Mouse (Mus musculus): ENCODE data around the gene Bcap29. TPM values are rescaled to one million over a fixed set of nuclear protein-coding genes. Genes with fewer than 3 reads are reported as not detected.
"Not testable (repeated sequence)": the region's sequence is repeated elsewhere in the genome, so short reads cannot be mapped to it uniquely, and the experiment has no call there.

Gene Bcap29
- 29.7 and 34.4 TPM in 2 replicates for polyA plus RNA-seq (2016; fragmentation: Nextera tagmentation; extraction: Ambion mirVana)

GRCm38 (mm10) chr12:31634343-31635239 lies at the start of gene Bcap29:
Bcap29 (minus strand) TSS chr12:31634658.
- H3K27ac ChIP-seq: peak within 1 kb of the TSS; percentile 73
- no peaks in the 10 kb centered on the region for H3K27me3 ChIP-seq
- WGBS: 3% methylated on average over 56 of the region's 73 CpGs
- H3K36me3 ChIP-seq: no peaks in the 10 kb centered on the region
- ATAC-seq (ENCODE audit: low FRiP score): peak; percentile 91
- peak within 1 kb of the TSS; percentile 74 for H3K4me2 ChIP-seq (replicated peaks)
- H3K9ac ChIP-seq: peak within 1 kb of the TSS; percentile 77
- H3K9me3 ChIP-seq (replicated peaks): no peaks in the 10 kb centered on the region
- peak within 1 kb of the TSS; percentile 60 for H3K4me3 ChIP-seq
- peaks cover 3% of the 10 kb centered on the region; the same call in 1 of the 2 replicates for H3K4me1 ChIP-seq

GRCm38 (mm10) chr12:31667187-31667586 lies 32.7 kb upstream of the Bcap29 start:
- Histone ChIP-seq H3K27ac (no peak overlapping the region), H3K4me1 (no peaks in the 10 kb centered on the region; the same call in 1 of the 2 replicates), H3K36me3 (peaks cover 26% of the 10 kb centered on the region), H3K9ac (no peak overlapping the region), H3K4me3 (no peak overlapping the region), H3K9me3 (replicated peaks) (no peaks in the 10 kb centered on the region), H3K4me2 (replicated peaks) (no peak overlapping the region), H3K27me3 (no peaks in the 10 kb centered on the region)
- no peak for ATAC-seq (ENCODE audit: low FRiP score)
- WGBS: 46% methylated on average over 3 of the region's 3 CpGs

- peaks cover 26% of the 10 kb centered on the region for H3K36me3 ChIP-seq
- H3K27ac ChIP-seq: no peak overlapping the region
- no peaks in the 10 kb centered on the region; the same call in 1 of the 2 replicates for H3K4me1 ChIP-seq
- H3K9ac ChIP-seq: no peak overlapping the region
- ATAC-seq (ENCODE audit: low FRiP score): no peak
- H3K4me2 ChIP-seq (replicated peaks): no peak overlapping the region
- H3K27me3 ChIP-seq: no peaks in the 10 kb centered on the region
- no peaks in the 10 kb centered on the region for H3K9me3 ChIP-seq (replicated peaks)
- H3K4me3 ChIP-seq: no peak overlapping the region
- WGBS: 67% methylated on average over 6 of the region's 6 CpGs
Observed at GRCm38 (mm10) chr12:31665999-31666398, 31.5 kb upstream of the Bcap29 start.

GRCm38 (mm10) chr12:31656841-31657240 lies 22.4 kb upstream of the Bcap29 start:
- Histone ChIP-seq H3K9me3 (replicated peaks) (no peaks in the 10 kb centered on the region), H3K4me1 (peaks cover 3% of the 10 kb centered on the region; the same call in 1 of the 2 replicates), H3K4me2 (replicated peaks) (no peak overlapping the region), H3K36me3 (peaks cover under 1% of the 10 kb centered on the region; the same call in 1 of the 2 replicates), H3K27ac (no peak overlapping the region), H3K4me3 (no peak overlapping the region), H3K27me3 (no peaks in the 10 kb centered on the region), H3K9ac (no peak overlapping the region)
- no peak for ATAC-seq (ENCODE audit: low FRiP score)
- WGBS: 96% methylated on average over 2 of the region's 2 CpGs

GRCm38 (mm10) chr12:31654965-31655477 lies 20.6 kb upstream of the Bcap29 start:
- WGBS: 1% methylated on average over 29 of the region's 29 CpGs
- peak overlapping the region; percentile 36 for H3K27ac ChIP-seq
- H3K4me2 ChIP-seq (replicated peaks): peak overlapping the region; percentile 78
- peak overlapping the region; percentile 77 for H3K9ac ChIP-seq
- H3K9me3 ChIP-seq (replicated peaks): no peaks in the 10 kb centered on the region
- H3K36me3 ChIP-seq: no peaks in the 10 kb centered on the region
- H3K27me3 ChIP-seq: no peaks in the 10 kb centered on the region
- H3K4me1 ChIP-seq: peaks cover 3% of the 10 kb centered on the region; the same call in 1 of the 2 replicates
- ATAC-seq (ENCODE audit: low FRiP score): peak; percentile 86
- H3K4me3 ChIP-seq: peak overlapping the region; percentile 66

- H3K4me2 ChIP-seq (replicated peaks): peak within 1 kb of the TSS; percentile 78
- no peaks in the 10 kb centered on the region for H3K36me3 ChIP-seq
- H3K4me3 ChIP-seq: peak within 1 kb of the TSS; percentile 66
- no peaks in the 10 kb centered on the region for H3K27me3 ChIP-seq
- H3K9me3 ChIP-seq (replicated peaks): no peaks in the 10 kb centered on the region
- H3K4me1 ChIP-seq: peaks cover 3% of the 10 kb centered on the region; the same call in 1 of the 2 replicates
- under 1% methylated on average over 47 of the region's 47 CpGs for WGBS
- peak within 1 kb of the TSS; percentile 77 for H3K9ac ChIP-seq
- H3K27ac ChIP-seq: peak within 1 kb of the TSS; percentile 36
- peak; percentile 98 for ATAC-seq (ENCODE audit: low FRiP score)
Observed at GRCm38 (mm10) chr12:31654197-31654964, 19.9 kb upstream of the Bcap29 start, which contains the start of the genes Dus4l and Cog5. Dus4l (minus strand) TSS chr12:31654826. Cog5 (plus strand) TSS chr12:31654869.

GRCm38 (mm10) chr12:31653611-31654010 lies 19.2 kb upstream of the Bcap29 start:
- Histone ChIP-seq H3K4me1 (peaks cover 3% of the 10 kb centered on the region; the same call in 1 of the 2 replicates), H3K9me3 (replicated peaks) (no peaks in the 10 kb centered on the region), H3K36me3 (no peaks in the 10 kb centered on the region), H3K4me3 (no peak overlapping the region), H3K9ac (no peak overlapping the region), H3K4me2 (replicated peaks) (peak overlapping the region; percentile 78), H3K27ac (no peak overlapping the region), H3K27me3 (no peaks in the 10 kb centered on the region)
- WGBS: 83% methylated on average over 5 of the region's 5 CpGs
- no peak for ATAC-seq (ENCODE audit: low FRiP score)

GRCm38 (mm10) chr12:31635240-31635607 lies 766 bp upstream of the Bcap29 start:
- no peaks in the 10 kb centered on the region for H3K9me3 ChIP-seq (replicated peaks)
- no peak; the same call in 1 of the 2 replicates for ATAC-seq (ENCODE audit: low FRiP score)
- H3K27ac ChIP-seq: no peak overlapping the region
- H3K27me3 ChIP-seq: no peaks in the 10 kb centered on the region
- no peak overlapping the region for H3K4me3 ChIP-seq
- no peak overlapping the region for H3K9ac ChIP-seq
- peaks cover 3% of the 10 kb centered on the region; the same call in 1 of the 2 replicates for H3K4me1 ChIP-seq
- WGBS: 86% methylated on average over 3 of the region's 3 CpGs
- peak overlapping the region; percentile 74 for H3K4me2 ChIP-seq (replicated peaks)
- H3K36me3 ChIP-seq: no peaks in the 10 kb centered on the region

- no peaks in the 10 kb centered on the region for H3K27me3 ChIP-seq
- 11% methylated on average over 13 of the region's 13 CpGs for WGBS
Observed at GRCm38 (mm10) chr12:31633970-31634342, 502 bp downstream of the Bcap29 start.

GRCm38 (mm10) chr12:31628396-31628795 lies 6.1 kb downstream of the Bcap29 start:
- H3K9me3 ChIP-seq (replicated peaks); H3K27me3 ChIP-seq; H3K9ac ChIP-seq; H3K27ac ChIP-seq; H3K4me1 ChIP-seq; H3K36me3 ChIP-seq; H3K4me2 ChIP-seq (replicated peaks); ATAC-seq (ENCODE audit: low FRiP score); H3K4me3 ChIP-seq: not testable (repeated sequence)
- WGBS: 91% methylated on average over 9 of the region's 9 CpGs

More at GRCm38 (mm10) chr12:31633970-31634342, 502 bp downstream of the Bcap29 start:
- Histone ChIP-seq H3K4me2 (replicated peaks) (peak overlapping the region; percentile 74), H3K4me3 (peak overlapping the region; percentile 60), H3K27ac (peak overlapping the region; percentile 73; the same call in 1 of the 2 replicates), H3K4me1 (peaks cover 3% of the 10 kb centered on the region; the same call in 1 of the 2 replicates), H3K9ac (peak overlapping the region; percentile 77), H3K9me3 (replicated peaks) (no peaks in the 10 kb centered on the region), H3K36me3 (no peaks in the 10 kb centered on the region)
- no peak; the same call in 1 of the 2 replicates for ATAC-seq (ENCODE audit: low FRiP score)

GRCm38 (mm10) chr12:31625016-31625415 lies 9.4 kb downstream of the Bcap29 start:
- no peak overlapping the region for H3K4me3 ChIP-seq
- WGBS: 94% methylated on average over 1 of the region's 1 CpGs
- no peaks in the 10 kb centered on the region for H3K9me3 ChIP-seq (replicated peaks)
- H3K27ac ChIP-seq: no peak overlapping the region
- H3K36me3 ChIP-seq: no peaks in the 10 kb centered on the region
- ATAC-seq (ENCODE audit: low FRiP score): no peak
- H3K27me3 ChIP-seq: no peaks in the 10 kb centered on the region
- no peak overlapping the region for H3K9ac ChIP-seq
- no peak overlapping the region for H3K4me2 ChIP-seq (replicated peaks)
- H3K4me1 ChIP-seq: no peaks in the 10 kb centered on the region

- H3K9me3 ChIP-seq (replicated peaks): no peaks in the 10 kb centered on the region
- H3K27me3 ChIP-seq: no peaks in the 10 kb centered on the region
- H3K4me3 ChIP-seq: no peak overlapping the region
- H3K4me1 ChIP-seq: no peaks in the 10 kb centered on the region
- WGBS: 89% methylated on average over 8 of the region's 8 CpGs
- H3K36me3 ChIP-seq: peaks cover 3% of the 10 kb centered on the region; the same call in 1 of the 2 replicates
- ATAC-seq (ENCODE audit: low FRiP score): no peak
- no peak overlapping the region for H3K9ac ChIP-seq
- no peak overlapping the region for H3K27ac ChIP-seq
- H3K4me2 ChIP-seq (replicated peaks): no peak overlapping the region
Observed at GRCm38 (mm10) chr12:31620106-31620505, 14.4 kb downstream of the Bcap29 start.

Data from hindbrain, embryonic 12.5 days (tissue).